Mouse (Mus musculus): ENCODE measurements at regions not wholly inside any gene's neighbourhood (a gene's known extent, or its start where the extent isn't known, plus 50 kb on each side); places are given as distances from the start of the nearest gene placed in this dataset.

- H3K36me3 ChIP-seq (ENCODE audit: insufficient read depth): no peaks in the 10 kb centered on the region
- no peaks in the 10 kb centered on the region for H3K4me1 ChIP-seq (ENCODE audit: insufficient read depth)
- ATAC-seq (ENCODE audit: insufficient read depth): no peak
- H3K27me3 ChIP-seq (ENCODE audit: insufficient read depth, low read length): no peaks in the 10 kb centered on the region
- no peak overlapping the region for H3K27ac ChIP-seq (ENCODE audit: low read depth)
- H3K9me3 ChIP-seq (ENCODE audit: low read depth, low read length): no peaks in the 10 kb centered on the region
- H3K4me3 ChIP-seq (ENCODE audit: low read depth, low read length): no peak overlapping the region
- H3K4me2 ChIP-seq: no peak overlapping the region
- TF ChIP-seq CTCF (IDR thresholded peaks at IDR 0.05; ENCODE audit: low read depth): peak; percentile 67
- no peak overlapping the region for H3K9ac ChIP-seq
- WGBS: 25% methylated on average over 2 of the region's 2 CpGs
- peak; percentile 73 for DNase-seq
Observed at GRCm38 (mm10) chr16:66190801-66191200, 375.7 kb downstream of the Vgll3 start.

- Histone ChIP-seq H3K4me1 (ENCODE audit: insufficient read depth) (no peaks in the 10 kb centered on the region), H3K27me3 (ENCODE audit: insufficient read depth, low read length) (no peaks in the 10 kb centered on the region), H3K9ac (no peak overlapping the region), H3K4me3 (ENCODE audit: low read depth, low read length) (no peak overlapping the region), H3K36me3 (ENCODE audit: insufficient read depth) (no peaks in the 10 kb centered on the region), H3K9me3 (ENCODE audit: low read depth, low read length) (no peaks in the 10 kb centered on the region), H3K4me2 (no peak overlapping the region), H3K27ac (ENCODE audit: low read depth) (no peak overlapping the region)
- WGBS: 85% methylated on average over 7 of the region's 7 CpGs
- no peak for TF ChIP-seq CTCF (IDR thresholded peaks at IDR 0.05; ENCODE audit: low read depth)
- ATAC-seq (ENCODE audit: insufficient read depth) (no peak), DNase-seq (no peak)
Observed at GRCm38 (mm10) chr16:66201406-66201805, 386.3 kb downstream of the Vgll3 start.
